Mouse (Mus musculus): ENCODE data around the gene Prkra.
A peak's percentile ranks its signal among the peaks of the same experiment; 100 is the strongest.

GRCm38 (mm10) chr2:76585090-76585489 lies 62.7 kb downstream of the Prkra start:
- TF ChIP-seq CTCF (IDR thresholded peaks at IDR 0.05; ENCODE audit: borderline replicate concordance, insufficient read depth, low read depth, low read length) (peak; percentile 35; the same call in 1 of the 2 replicates), POLR2A (IDR thresholded peaks at IDR 0.05; ENCODE audit: borderline replicate concordance, insufficient read depth, low read length) (no peak)

All from cerebellum, adult 2 months (tissue).